Mouse (Mus musculus) E14TG2a.4 (cell line): ENCODE data around the gene Cldn11.

Source experiments
- CTCF ChIP-seq: conservative IDR thresholded peaks from 2 replicates; pipeline ENCODE4 v1.5.1; 2014; ENCODE audit warnings: low read length
- POU5F1 ChIP-seq: IDR thresholded peaks from 2 replicates; pipeline ENCODE4 v1.6.1; 2014; ENCODE audit warnings: low read length, borderline replicate concordance

DNA sequence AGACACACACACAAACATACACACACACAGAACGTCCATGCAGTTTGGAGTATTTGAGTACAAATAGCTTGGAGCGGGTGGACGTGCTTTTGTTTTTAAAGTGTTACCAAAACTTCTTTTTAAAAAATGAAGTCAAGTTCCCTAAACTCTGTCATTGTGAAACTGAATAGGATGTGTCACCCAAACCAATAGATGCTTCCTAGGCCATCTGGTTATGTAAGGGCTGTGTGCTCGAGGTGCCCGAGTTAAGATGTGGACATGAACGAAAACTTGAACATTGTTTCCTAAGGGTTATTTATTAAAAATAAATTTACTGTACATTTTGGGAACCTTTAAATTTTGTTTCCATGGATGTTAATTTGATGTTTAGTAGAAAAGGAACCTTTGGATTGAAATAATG is 43.1 kb upstream of the Cldn11 start:
- no peak for TF ChIP-seq CTCF
- no peak for TF ChIP-seq POU5F1
